Mouse (Mus musculus) left cerebral cortex, postnatal 25 days (tissue): Measurements from ENCODE around the gene Rbm38. TPM values are rescaled to one million over a fixed set of nuclear protein-coding genes. Genes with fewer than 3 reads are reported as not detected.

ENCODE experiments used
- DNase-seq, 2 experiments: peaks; one replicate each; pipeline ENCODE4 v3.0.0; 2022; ENCODE audit warnings: low spot score in 2 of 2, mixed read lengths in 1 of 2
- intact Hi-C: fragments of 180-260 bp; cut with DNase I; formaldehyde crosslinking; loops from one replicate; pipeline ENCODE4 v1.15.1; 2025
- total RNA-seq, 2 experiments: library from RNA; stranded (reverse); gene quantifications; 2 replicates each; pipeline ENCODE4 v1.2.3; 2021

The Rbm38 gene
- total RNA-seq = 1 to 10 TPM; 2.2 to 3.4 TPM

- intact Hi-C loops = loop anchor here (10.0 kb wide), 1 partner anchor 64 kb away; no protein-coding TSS in a partner anchor
- no peak for DNase-seq
Measured at GRCm38 (mm10) chr2:173020430-173020829, at the start of gene Rbm38. Gene Rbm38, plus strand, starts transcription at chr2:173020498.

DNA sequence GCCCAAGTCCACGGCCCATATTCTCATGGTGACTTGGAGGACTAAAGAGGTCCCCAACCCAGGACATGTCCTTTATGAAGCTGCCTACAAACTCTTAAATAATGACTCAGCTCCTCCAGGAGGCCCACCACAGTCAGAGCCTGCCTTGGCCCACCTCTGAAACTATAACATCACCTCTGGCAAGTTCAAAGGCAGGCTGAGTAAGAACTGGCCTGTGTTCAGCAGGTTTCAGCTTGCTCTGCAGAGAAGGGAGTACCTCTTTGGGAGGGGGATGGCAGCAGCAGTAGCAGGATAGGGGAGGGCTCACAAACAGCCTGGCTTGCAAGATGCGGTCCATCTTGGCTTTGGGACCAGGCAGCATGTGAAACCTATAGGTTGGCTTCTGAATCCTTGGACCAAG lies 48.4 kb upstream of the Rbm38 start:
- DNase-seq = no peak
- intact Hi-C loops = no loop called here

DNA sequence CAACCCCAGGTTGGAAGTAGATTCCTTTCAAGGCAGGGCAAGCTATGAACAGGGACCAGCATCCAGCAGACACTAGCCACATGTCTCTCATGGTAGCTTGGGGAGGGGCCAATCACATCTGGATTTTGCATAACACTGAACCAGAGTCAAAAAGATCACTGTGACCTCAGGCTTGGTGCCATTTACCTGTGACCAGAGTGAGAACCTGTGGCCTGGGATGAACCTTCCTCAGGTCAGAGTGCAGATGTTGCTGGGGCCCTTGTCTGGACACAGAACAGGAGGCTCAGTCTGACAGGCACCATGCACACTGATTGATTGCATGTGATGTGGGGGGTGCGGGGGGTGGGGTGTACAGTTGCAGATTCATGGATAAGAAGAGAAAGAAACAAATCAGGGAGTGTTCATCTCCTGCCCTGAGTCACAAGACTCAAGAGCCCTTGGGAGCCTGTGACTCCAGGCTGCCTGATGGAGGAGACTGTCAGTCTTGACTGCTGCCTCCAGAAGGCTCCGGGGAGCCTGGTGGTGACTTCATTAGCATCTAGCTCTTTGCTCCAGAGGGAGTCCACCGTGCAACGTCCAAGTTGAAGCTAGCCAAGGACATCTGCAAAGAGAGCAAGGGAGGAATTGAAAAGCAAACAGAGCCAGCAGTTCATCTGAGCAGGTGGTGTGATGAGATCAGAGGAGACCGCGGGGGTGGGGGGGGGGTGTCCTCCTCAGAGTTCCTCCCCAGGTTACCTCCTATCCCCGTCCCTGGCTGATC lies 46.3 kb upstream of the Rbm38 start:
- DNase-seq = no peak
- intact Hi-C loops = no loop called here

DNA sequence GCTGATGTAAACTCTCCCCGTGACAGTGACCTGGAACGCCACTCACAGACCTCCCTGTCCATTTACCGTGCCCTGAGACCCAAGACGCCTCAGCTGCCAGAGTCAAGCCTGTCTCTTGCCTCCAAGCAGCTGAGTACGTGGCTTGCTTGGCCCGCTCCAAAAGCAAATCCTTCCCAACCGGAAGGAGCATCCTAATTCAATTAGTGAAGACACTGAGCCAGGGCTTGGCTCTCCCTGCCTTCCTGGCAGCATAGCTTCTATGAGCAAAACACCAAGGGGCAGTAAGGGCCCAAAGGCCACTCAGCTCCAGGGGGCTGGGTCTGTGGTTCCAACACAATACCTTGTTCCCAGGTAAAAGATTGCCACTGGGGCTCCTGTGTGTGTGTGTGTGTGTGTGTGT lies 45.6 kb upstream of the Rbm38 start:
- intact Hi-C loops = no loop called here
- DNase-seq = no peak

GRCm38 (mm10) chr2:172975159-172975558 lies 45.1 kb upstream of the Rbm38 start:
- intact Hi-C loops = no loop called here
- no peak for DNase-seq

DNA sequence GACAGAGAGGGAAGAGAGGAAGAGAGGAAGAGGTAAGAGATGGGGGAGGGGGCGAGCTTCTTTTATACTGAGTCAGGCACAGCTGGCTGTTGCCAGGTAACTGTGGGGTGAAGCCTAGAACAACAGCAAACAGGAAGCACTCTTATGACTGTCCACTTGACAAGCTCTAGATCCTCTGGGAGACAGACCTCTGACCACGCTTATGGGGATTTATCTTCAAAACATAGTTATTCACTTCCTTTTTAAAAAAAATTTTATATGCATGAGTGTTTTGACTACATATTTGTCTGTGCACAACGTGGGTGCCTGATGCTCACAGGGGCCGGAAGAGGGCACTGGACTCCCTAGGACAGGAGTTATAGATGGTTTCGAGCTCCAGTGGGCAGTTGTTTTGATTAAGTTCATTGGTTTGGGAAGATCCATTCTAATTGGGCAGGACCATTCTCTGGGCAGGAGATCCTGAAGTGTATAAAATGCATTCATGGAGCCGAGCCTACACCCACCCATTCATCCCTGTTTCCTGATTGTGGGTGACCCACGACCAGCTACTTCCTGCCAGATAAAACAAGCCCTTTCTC lies 43.5 kb upstream of the Rbm38 start:
- intact Hi-C loops = no loop called here
- DNase-seq = no peak

DNA sequence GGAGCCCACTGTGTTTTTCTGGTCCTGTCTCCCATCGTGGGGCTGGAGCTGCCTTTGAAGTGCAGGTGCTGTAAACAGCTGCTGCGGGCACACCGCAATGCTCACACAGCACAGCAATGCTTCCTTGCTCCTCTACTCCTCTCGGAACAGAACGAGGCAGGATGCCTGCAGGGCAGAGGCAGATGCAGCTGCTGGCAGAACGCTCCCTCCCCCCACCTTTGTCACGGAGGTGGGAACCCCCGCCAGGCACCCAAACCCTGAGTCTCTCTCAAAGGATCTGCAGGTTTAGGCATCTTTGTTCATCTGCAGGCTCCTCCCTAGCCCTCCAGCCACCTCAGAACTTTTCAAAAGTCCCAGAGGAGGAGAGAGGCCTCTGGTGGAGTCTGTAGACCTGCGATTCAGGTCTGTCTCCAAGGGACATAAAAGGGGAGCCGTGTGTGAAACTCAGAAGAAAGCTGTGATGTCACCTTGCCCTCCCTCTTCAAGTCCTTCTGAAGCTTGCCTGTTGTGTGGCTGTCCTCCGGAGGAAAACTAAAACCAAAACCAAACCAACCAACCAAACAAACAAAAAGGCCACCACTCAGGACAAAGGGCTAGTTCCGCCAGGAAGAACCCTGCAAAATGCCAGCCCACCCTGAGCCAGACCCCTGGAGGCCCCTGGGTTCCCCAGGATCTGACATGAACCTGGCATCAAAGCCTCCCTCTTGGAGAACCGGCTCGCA lies 42.7 kb upstream of the Rbm38 start, which contains the start of gene Spo11:
Spo11 (plus strand) TSS at position 292 of the 722 bp plus-strand sequence.
- DNase-seq = no peak
- intact Hi-C loops = no loop called here

DNA sequence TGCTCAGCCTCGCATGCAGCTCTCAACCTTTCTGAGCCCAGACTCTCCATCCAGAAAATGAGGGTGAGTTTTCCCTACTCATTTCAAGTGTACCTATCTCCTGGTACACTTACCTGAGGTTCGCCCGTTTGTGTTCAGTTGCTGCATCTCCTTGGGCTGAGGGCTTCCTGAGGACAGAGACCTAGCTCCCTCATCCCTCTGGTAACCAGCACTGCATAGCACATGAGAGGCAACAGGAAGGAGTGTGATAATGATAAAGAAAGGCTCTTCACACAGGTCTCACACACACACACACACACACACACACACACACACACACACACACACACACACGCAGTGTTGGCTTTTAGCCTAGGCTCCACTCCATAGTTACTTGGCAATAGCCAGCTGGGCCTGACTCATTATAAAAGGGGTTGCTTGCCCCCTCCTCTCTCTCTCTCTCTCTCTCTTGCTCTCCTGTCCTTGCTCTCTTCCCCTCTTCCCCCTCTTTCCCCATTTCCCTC lies 42.1 kb upstream of the Rbm38 start:
- intact Hi-C loops = no loop called here

GRCm38 (mm10) chr2:172979666-172980345 lies 40.5 kb upstream of the Rbm38 start:
- intact Hi-C loops = no loop called here
- DNase-seq = no peak

More for the DNA sequence above, 42.1 kb upstream of the Rbm38 start:
- no peak for DNase-seq

- peak in 1 of 2 experiments; percentile 35 for DNase-seq
- intact Hi-C loops = no loop called here
Measured at GRCm38 (mm10) chr2:172982776-172983561, 37.3 kb upstream of the Rbm38 start.

- intact Hi-C loops = no loop called here
- DNase-seq = no peak
Measured at GRCm38 (mm10) chr2:172990161-172990560, 30.1 kb upstream of the Rbm38 start.

- intact Hi-C loops = loop anchor here (1.0 to 2.0 kb wide), 2 partner anchors 165 to 517 kb away; no protein-coding TSS in a partner anchor
- peak; percentile 69 to 81 for DNase-seq
Measured at GRCm38 (mm10) chr2:172996207-172996606, 24.1 kb upstream of the Rbm38 start.

GRCm38 (mm10) chr2:172997748-172998147 lies 22.6 kb upstream of the Rbm38 start:
- intact Hi-C loops = loop anchor here (2.0 kb wide), 2 partner anchors 83 to 519 kb away; no protein-coding TSS in a partner anchor
- DNase-seq = no peak

GRCm38 (mm10) chr2:172998478-172998877 lies 21.8 kb upstream of the Rbm38 start:
- no peak for DNase-seq
- intact Hi-C loops = loop anchor here (2.0 kb wide), 1 partner anchor 82 kb away; no protein-coding TSS in a partner anchor

DNA sequence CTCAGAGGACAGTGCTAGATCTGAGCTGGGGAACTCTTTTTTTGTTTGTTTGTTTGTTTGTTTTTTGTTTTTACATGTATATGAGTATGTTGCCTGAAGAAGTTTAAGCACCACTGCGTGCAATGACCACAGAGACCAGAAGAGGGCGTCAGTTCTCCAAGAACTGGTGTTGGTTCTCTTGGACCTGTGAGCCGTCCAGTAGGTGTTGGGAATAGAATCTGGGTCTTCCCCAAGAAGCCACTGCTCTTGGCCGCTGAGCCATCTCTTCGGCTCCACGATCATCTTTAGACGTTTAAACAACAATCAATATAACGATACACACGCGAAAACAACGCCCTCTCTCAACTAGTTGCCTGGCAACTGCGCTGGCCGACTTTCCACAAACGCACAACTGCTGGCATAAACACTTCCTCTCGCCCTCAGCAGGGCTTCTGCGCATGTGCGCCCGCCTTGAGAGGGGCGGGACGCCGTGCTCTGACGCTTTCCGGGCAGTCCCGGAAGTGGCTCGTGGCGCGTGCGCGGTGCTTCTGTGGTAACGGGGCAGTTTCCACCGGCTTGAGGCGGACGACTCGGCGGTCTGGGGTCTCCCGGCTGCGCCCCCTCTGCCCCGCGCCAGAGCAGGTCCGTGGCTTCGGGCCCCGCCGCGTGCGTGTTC lies 20.5 kb upstream of the Rbm38 start, which contains the start of gene Rae1:
Rae1 (plus strand) TSS at position 488 of the 655 bp plus-strand sequence.
- DNase-seq = peak; percentile 98 to 99
- intact Hi-C loops = loop anchor here (1.0 to 2.0 kb wide), 3 partner anchors 22 to 90 kb away; no protein-coding TSS in a partner anchor

- intact Hi-C loops = loop anchor here (1.0 kb wide), 1 partner anchor 21 kb away; no protein-coding TSS in a partner anchor
- no peak for DNase-seq
Measured at GRCm38 (mm10) chr2:173000285-173000652, 20.0 kb upstream of the Rbm38 start.

DNA sequence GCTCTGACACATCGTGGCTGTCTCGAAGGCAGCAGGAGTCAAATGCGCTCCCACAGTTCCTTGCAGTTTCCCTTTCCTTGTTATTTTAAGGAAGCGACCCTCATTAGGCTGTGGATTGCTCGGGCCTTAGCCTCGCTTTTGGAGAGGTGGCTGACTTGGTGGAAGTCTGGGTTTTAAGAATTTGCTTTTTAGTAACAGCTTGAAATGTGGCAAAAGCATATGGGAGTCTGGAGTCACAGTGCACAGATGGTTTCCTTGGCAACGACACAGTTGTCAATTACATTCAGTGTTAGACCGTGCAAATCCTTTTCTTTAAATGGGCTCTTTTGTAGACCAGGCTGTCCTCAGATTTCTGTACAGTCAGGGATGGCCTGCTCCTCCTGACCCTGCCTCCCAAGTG lies 19.4 kb upstream of the Rbm38 start:
- intact Hi-C loops = loop anchor here (1.0 kb wide), 1 partner anchor 20 kb away; no protein-coding TSS in a partner anchor
- peak; percentile 38 to 72 for DNase-seq

GRCm38 (mm10) chr2:173003737-173004136 lies 16.6 kb upstream of the Rbm38 start:
- no peak for DNase-seq
- intact Hi-C loops = no loop called here
